Mouse (Mus musculus): ENCODE results near the gene Mast4. TPM values are rescaled to one million over a fixed set of nuclear protein-coding genes. Genes with fewer than 3 reads are reported as not detected.

Mast4 gene
- polyA plus RNA-seq, 1 experiment from 2014 or later, result 15.2 TPM

DNA sequence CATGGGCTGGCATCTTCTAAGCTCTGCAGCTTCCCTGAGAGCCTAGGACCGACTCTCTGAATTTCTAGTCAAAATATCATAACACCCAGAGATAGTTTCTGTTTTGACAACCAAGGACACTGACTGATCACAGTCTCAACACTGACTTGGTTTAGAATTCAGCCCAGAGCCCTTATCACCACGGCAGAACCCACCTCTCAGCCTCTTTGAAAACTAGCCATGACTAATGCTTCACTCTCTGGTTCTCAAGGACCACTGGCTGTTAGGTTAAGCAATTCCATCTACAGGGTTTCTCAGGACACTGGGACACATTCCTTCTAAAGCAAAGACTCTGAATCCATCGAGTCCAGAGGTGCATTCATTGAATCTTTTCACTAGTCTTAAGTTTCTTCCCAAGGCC, 79.4 kb downstream of the Mast4 start:
- ATAC-seq, result no peak
- Histone ChIP-seq H3K36me3 (ENCODE audit: poor library complexity, severe bottlenecking) (no peaks in the 10 kb centered on the region), H3K27me3 (no peaks in the 10 kb centered on the region), H3K9me3 (replicated peaks) (no peaks in the 10 kb centered on the region), H3K4me2 (no peak overlapping the region), H3K4me1 (no peaks in the 10 kb centered on the region), H3K4me3 (no peak overlapping the region), H3K27ac (no peak overlapping the region), H3K9ac (no peak overlapping the region)
- WGBS, result 88% methylated on average over 3 of the region's 3 CpGs

DNA sequence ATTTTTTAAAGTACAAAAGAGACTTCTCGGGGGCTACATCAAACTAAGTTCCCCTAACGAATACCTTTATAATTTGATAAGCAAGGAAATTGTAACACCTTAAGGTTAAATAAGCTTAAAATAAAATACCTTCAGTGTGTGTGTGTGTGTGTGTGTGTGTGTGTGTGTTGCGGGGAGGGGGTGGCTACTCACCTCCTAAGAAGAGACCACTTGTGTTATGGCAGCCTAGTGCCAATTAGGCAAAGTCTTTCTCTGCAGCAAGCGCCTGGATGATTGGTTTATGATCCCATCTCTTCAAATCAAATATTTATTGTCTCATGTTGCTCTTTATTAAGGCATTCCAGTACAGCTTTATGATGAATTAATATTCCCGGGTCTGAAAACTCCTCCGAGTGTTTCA, 81.2 kb downstream of the Mast4 start:
- H3K4me1 ChIP-seq, result peaks cover 9% of the 10 kb centered on the region
- no peaks in the 10 kb centered on the region for H3K36me3 ChIP-seq (ENCODE audit: poor library complexity, severe bottlenecking)
- WGBS, result 86% methylated on average over 6 of the region's 6 CpGs
- ATAC-seq, result no peak
- H3K4me3 ChIP-seq, result no peak overlapping the region
- H3K4me2 ChIP-seq, result no peak overlapping the region
- H3K9ac ChIP-seq, result no peak overlapping the region
- no peak overlapping the region for H3K27ac ChIP-seq
- no peaks in the 10 kb centered on the region for H3K27me3 ChIP-seq
- H3K9me3 ChIP-seq (replicated peaks), result no peaks in the 10 kb centered on the region

- no peaks in the 10 kb centered on the region for H3K36me3 ChIP-seq (ENCODE audit: poor library complexity, severe bottlenecking)
- no peak overlapping the region for H3K4me3 ChIP-seq
- WGBS, result 13% methylated on average over 14 of the region's 14 CpGs
- no peaks in the 10 kb centered on the region for H3K27me3 ChIP-seq
- peak; percentile 89 for ATAC-seq
- H3K9ac ChIP-seq, result no peak overlapping the region
- no peak overlapping the region for H3K27ac ChIP-seq
- H3K9me3 ChIP-seq (replicated peaks), result no peaks in the 10 kb centered on the region
- peak overlapping the region; percentile 35 for H3K4me2 ChIP-seq
- peaks cover 14% of the 10 kb centered on the region for H3K4me1 ChIP-seq
Measured at GRCm38 (mm10) chr13:103248102-103249054, 85.9 kb downstream of the Mast4 start.

DNA sequence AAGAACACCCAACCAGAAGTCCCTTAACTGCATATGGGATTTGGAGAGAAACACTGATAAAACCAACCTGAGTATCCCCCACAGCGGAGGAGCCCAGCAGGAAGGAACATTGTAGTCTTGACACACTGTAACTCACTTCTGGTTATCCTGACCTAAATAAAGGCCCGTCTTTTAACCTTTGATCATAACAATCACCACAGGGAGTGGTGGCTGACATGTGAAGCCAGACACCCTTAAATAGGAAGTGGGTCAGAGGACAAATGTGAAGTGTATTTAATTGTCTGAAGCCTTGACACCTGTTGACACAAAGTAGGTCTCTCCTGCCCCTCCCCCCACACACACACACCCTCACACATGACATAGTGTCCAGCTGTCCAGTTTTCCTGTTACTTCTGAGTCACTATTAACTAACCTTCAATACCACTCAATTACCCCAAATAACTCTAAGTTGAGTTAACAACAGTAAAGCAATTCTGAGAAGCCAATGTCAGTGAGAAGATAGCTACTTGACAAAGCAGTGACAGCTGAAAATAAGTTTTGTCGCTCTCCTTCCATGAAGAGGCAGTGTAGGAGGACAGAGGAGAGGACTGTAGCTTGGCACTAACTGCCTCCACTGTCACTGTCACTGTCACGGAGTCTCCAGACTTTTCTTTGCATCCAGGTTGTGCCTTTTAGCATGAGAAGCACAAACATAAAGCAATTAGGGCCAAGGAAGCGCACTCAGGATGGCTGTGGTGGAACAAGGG, 87.2 kb downstream of the Mast4 start:
- Histone ChIP-seq H3K4me1 (peaks cover 14% of the 10 kb centered on the region), H3K9ac (no peak overlapping the region), H3K4me2 (no peak overlapping the region), H3K9me3 (replicated peaks) (no peaks in the 10 kb centered on the region), H3K36me3 (ENCODE audit: poor library complexity, severe bottlenecking) (no peaks in the 10 kb centered on the region), H3K4me3 (no peak overlapping the region), H3K27ac (no peak overlapping the region), H3K27me3 (no peaks in the 10 kb centered on the region)
- WGBS, result 86% methylated on average over 5 of the region's 5 CpGs
- no peak for ATAC-seq

- Histone ChIP-seq H3K36me3 (ENCODE audit: poor library complexity, severe bottlenecking) (no peaks in the 10 kb centered on the region), H3K9ac (no peak overlapping the region), H3K27me3 (no peaks in the 10 kb centered on the region), H3K27ac (no peak overlapping the region), H3K9me3 (replicated peaks) (no peaks in the 10 kb centered on the region), H3K4me1 (peaks cover 14% of the 10 kb centered on the region), H3K4me2 (no peak overlapping the region), H3K4me3 (no peak overlapping the region)
- no peak for ATAC-seq
- WGBS, result 94% methylated on average over 5 of the region's 5 CpGs
Measured at GRCm38 (mm10) chr13:103245431-103245830, 88.9 kb downstream of the Mast4 start.

DNA sequence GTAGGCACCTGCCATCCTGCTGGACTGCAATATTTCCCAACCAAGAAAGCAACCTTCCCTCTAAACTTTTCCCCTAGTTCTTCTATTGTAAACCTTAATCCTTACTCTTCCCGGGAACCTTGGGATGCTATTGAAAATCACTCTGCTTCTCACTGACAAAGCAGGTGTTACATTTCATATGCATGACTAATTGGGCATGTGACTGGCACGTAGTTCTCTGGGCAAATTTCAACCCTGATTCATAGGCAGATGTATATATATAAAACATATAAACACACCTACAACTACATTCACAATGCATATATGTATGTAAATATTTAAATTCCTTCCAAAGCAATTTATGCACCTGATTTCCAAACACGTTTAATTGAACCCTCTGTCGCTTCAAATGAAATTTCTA, 90.2 kb downstream of the Mast4 start:
- no peak overlapping the region for H3K9ac ChIP-seq
- no peak overlapping the region for H3K27ac ChIP-seq
- no peak overlapping the region for H3K4me2 ChIP-seq
- H3K27me3 ChIP-seq, result no peaks in the 10 kb centered on the region
- no peak for ATAC-seq
- peaks cover 14% of the 10 kb centered on the region for H3K4me1 ChIP-seq
- no peaks in the 10 kb centered on the region for H3K9me3 ChIP-seq (replicated peaks)
- 33% methylated on average over 4 of the region's 4 CpGs for WGBS
- no peaks in the 10 kb centered on the region for H3K36me3 ChIP-seq (ENCODE audit: poor library complexity, severe bottlenecking)
- no peak overlapping the region for H3K4me3 ChIP-seq

GRCm38 (mm10) chr13:103241092-103241491, 93.2 kb downstream of the Mast4 start:
- no peaks in the 10 kb centered on the region for H3K27me3 ChIP-seq
- no peak overlapping the region for H3K9ac ChIP-seq
- H3K4me2 ChIP-seq, result no peak overlapping the region
- H3K36me3 ChIP-seq (ENCODE audit: poor library complexity, severe bottlenecking), result no peaks in the 10 kb centered on the region
- no peak overlapping the region for H3K27ac ChIP-seq
- no peak overlapping the region for H3K4me3 ChIP-seq
- ATAC-seq, result no peak
- H3K9me3 ChIP-seq (replicated peaks), result no peaks in the 10 kb centered on the region
- no peaks in the 10 kb centered on the region for H3K4me1 ChIP-seq
- 94% methylated on average over 4 of the region's 4 CpGs for WGBS

DNA sequence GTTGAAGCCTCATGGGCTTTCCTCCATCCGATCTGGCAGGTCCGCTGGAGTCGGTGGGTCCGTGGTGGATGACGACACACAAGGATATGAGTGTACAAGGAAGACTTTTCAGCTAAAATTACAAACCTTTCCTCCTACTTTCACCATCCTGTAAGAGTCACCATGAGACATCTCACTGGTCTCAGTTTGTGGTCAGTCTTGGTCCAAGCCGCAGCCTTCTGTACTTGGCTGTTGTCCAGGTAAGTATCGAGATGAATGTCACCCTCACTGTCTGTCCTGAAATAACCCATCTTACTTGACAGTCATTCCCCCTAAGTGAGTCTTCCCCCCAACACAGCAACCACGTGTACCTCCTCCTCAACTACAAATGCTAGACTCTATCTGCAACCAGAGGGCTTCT, 94.6 kb downstream of the Mast4 start:
- 95% methylated on average over 8 of the region's 8 CpGs for WGBS
- Histone ChIP-seq H3K9me3 (replicated peaks) (no peaks in the 10 kb centered on the region), H3K27ac (no peak overlapping the region), H3K4me3 (no peak overlapping the region), H3K4me2 (no peak overlapping the region), H3K36me3 (ENCODE audit: poor library complexity, severe bottlenecking) (no peaks in the 10 kb centered on the region), H3K9ac (no peak overlapping the region), H3K4me1 (no peaks in the 10 kb centered on the region), H3K27me3 (no peaks in the 10 kb centered on the region)
- ATAC-seq, result no peak

DNA sequence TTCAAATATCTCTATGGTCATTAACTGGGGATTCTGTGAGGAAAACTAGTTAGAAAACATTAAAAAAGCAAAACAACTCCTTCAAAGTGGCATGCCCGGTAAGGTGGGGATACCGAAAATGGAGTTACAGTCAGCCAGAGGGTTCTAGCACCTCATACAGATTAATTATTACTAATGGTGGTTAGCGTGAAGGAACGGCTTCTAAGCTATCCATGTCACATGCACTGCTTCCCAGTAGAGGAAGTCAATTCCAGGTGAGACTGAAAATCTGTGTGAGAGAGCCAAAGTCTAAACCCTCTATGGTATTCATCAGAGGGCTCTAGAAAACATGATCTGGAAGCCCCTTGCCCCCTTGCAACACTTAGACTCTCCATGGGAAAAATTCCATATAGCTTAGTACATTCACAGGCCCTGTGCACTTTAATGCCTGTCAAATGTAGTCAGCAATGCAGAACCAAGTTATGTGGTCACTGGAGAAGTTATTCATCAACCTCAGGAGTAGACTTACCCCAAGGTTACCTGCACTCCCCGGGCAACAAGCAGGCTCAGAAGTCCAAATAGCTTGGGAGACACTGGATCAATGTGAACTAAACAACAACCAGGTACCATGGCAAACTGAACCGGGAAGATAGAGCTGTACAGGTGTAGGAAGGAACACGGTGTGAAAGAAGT, 96.1 kb downstream of the Mast4 start:
- no peaks in the 10 kb centered on the region for H3K4me1 ChIP-seq
- no peaks in the 10 kb centered on the region for H3K27me3 ChIP-seq
- 95% methylated on average over 7 of the region's 7 CpGs for WGBS
- H3K4me3 ChIP-seq, result no peak overlapping the region
- no peaks in the 10 kb centered on the region for H3K9me3 ChIP-seq (replicated peaks)
- no peak overlapping the region for H3K9ac ChIP-seq
- no peak overlapping the region for H3K27ac ChIP-seq
- H3K36me3 ChIP-seq (ENCODE audit: poor library complexity, severe bottlenecking), result no peaks in the 10 kb centered on the region
- no peak overlapping the region for H3K4me2 ChIP-seq
- no peak for ATAC-seq

- H3K4me3 ChIP-seq, result no peak overlapping the region
- no peaks in the 10 kb centered on the region for H3K4me1 ChIP-seq
Measured at GRCm38 (mm10) chr13:103232171-103232570, 102.1 kb downstream of the Mast4 start.

GRCm38 (mm10) chr13:103229069-103229468, 105.2 kb downstream of the Mast4 start:
- Histone ChIP-seq H3K9ac (no peak overlapping the region), H3K27me3 (no peaks in the 10 kb centered on the region), H3K4me2 (no peak overlapping the region), H3K9me3 (replicated peaks) (no peaks in the 10 kb centered on the region), H3K4me1 (peaks cover 11% of the 10 kb centered on the region; the same call in 1 of the 2 replicates), H3K36me3 (ENCODE audit: poor library complexity, severe bottlenecking) (no peaks in the 10 kb centered on the region), H3K27ac (no peak overlapping the region), H3K4me3 (no peak overlapping the region)
- WGBS, result 93% methylated on average over 4 of the region's 4 CpGs
- no peak for ATAC-seq

More at GRCm38 (mm10) chr13:103232171-103232570, 102.1 kb downstream of the Mast4 start:
- Histone ChIP-seq H3K9ac (no peak overlapping the region), H3K9me3 (replicated peaks) (no peaks in the 10 kb centered on the region), H3K4me2 (no peak overlapping the region), H3K27ac (no peak overlapping the region), H3K27me3 (no peaks in the 10 kb centered on the region), H3K36me3 (ENCODE audit: poor library complexity, severe bottlenecking) (no peaks in the 10 kb centered on the region)
- WGBS, result 96% methylated on average over 7 of the region's 7 CpGs
- ATAC-seq, result no peak
